Mouse (Mus musculus) testis, adult 2 months (tissue): ENCODE data around the gene Sorcs2.

Experiments used
- CTCF ChIP-seq: fragments of 200-500 bp; IDR thresholded peaks from 2 replicates; pipeline ENCODE4 v1.5.1; 2012; ENCODE audit warnings: low read depth, mild to moderate bottlenecking, inconsistent platforms, low read length, moderate library complexity; ENCODE audit not compliant: control insufficient read depth, insufficient read depth, insufficient replicate concordance
- POLR2A ChIP-seq: fragments of 200-500 bp; IDR thresholded peaks from 2 replicates; pipeline ENCODE4 v1.6.1; 2012; ENCODE audit warnings: low read depth, mild to moderate bottlenecking, inconsistent platforms, low read length, moderate library complexity; ENCODE audit not compliant: control insufficient read depth

DNA sequence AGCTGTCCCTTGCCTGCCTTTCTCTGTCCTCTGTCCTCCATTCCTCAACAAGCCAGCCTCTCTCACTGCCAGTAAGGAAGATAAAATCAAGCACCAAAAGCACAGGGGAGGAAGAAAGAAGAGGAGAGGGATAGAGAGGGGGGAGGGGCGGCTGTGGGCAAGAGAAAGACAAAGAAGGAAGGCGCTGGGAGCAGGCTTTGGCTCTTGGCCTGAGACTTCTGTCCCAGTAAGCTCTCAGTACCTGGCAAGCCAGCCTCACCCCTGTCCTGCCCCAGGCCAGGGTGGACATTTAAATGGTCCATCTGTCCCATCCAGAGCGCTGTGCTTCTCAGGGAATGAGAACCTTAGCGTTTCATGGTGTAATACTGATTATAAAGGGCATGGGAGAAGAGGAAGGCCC lies 203.3 kb downstream of the Sorcs2 start:
- TF ChIP-seq CTCF (no peak), POLR2A (no peak)
